Mouse (Mus musculus) MEL (cell line): ENCODE data around the gene Aldh3b3. TPM values are rescaled to one million over a fixed set of nuclear protein-coding genes. Genes with fewer than 3 reads are reported as not detected.

ENCODE experiments used
- DNase-seq: peaks from one replicate; pipeline ENCODE4 v3.0.0; 2011; ENCODE audit warnings: low read depth, low spot score
- H3K27ac ChIP-seq: 2 replicates; pipeline ENCODE4 v1.5.1; 2012; ENCODE audit warnings: low read depth, mild to moderate bottlenecking, control low read depth, low read length, moderate library complexity; ENCODE audit not compliant: control insufficient read depth
- H3K27me3 ChIP-seq, 2 experiments: fragments of 150-350 bp in 1 of 2; sonication (generic) in 1 of 2; 2 replicates each; pipeline ENCODE4 v1.6.1; 2012; ENCODE audit warnings: low read length in 2 of 2, mild to moderate bottlenecking in 2 of 2, improper control_type of control experiment in 1 of 2, moderate library complexity in 1 of 2; ENCODE audit not compliant: insufficient read depth in 2 of 2, control insufficient read depth in 1 of 2
- H3K36me3 ChIP-seq, 2 experiments: 2 replicates each; pipeline ENCODE4 v1.6.1; 2012 to 2014; ENCODE audit warnings: low read length in 2 of 2, improper control_type of control experiment in 1 of 2, inconsistent platforms in 1 of 2, mild to moderate bottlenecking in 1 of 2; ENCODE audit not compliant: insufficient read depth in 2 of 2, control insufficient read depth in 1 of 2
- H3K4me1 ChIP-seq, 2 experiments: fragments of 150-350 bp in 1 of 2; sonication (generic) in 1 of 2; 2 replicates each; pipeline ENCODE4 v1.6.1; 2012; ENCODE audit warnings: low read length in 2 of 2, improper control_type of control experiment in 1 of 2, mild to moderate bottlenecking in 1 of 2; ENCODE audit not compliant: insufficient read depth in 2 of 2, control insufficient read depth in 1 of 2
- H3K4me3 ChIP-seq, 2 experiments: fragments of 150-350 bp in 1 of 2; sonication (generic) in 1 of 2; 2 replicates each; pipeline ENCODE4 v1.5.1; 2012; ENCODE audit warnings: low read depth in 2 of 2, low read length in 2 of 2, mild to moderate bottlenecking in 2 of 2, moderate library complexity in 2 of 2, control low read depth in 1 of 2, improper control_type of control experiment in 1 of 2; ENCODE audit not compliant: control insufficient read depth in 1 of 2, insufficient read depth in 1 of 2
- H3K79me2 ChIP-seq: 2 replicates; pipeline ENCODE4 v1.6.1; 2012; ENCODE audit warnings: mild to moderate bottlenecking, low read length, moderate library complexity; ENCODE audit not compliant: control insufficient read depth, poor library complexity, insufficient read depth
- H3K9ac ChIP-seq: 2 replicates; pipeline ENCODE4 v1.6.1; 2012; ENCODE audit warnings: low read depth, mild to moderate bottlenecking, control low read depth, low read length, moderate library complexity; ENCODE audit not compliant: control insufficient read depth, poor library complexity, severe bottlenecking
- H3K9me3 ChIP-seq: fragments of 150-350 bp; sonication (generic); replicated peaks from 2 replicates; pipeline ENCODE4 v1.6.1; 2012; ENCODE audit warnings: mild to moderate bottlenecking, low read length, improper control_type of control experiment, moderate library complexity; ENCODE audit not compliant: insufficient read depth
- CHD2 ChIP-seq: IDR thresholded peaks from 2 replicates; pipeline ENCODE4 v1.6.1; 2011; ENCODE audit warnings: low read length, improper control_type of control experiment
- CTCF ChIP-seq, 3 experiments: IDR thresholded peaks in 2 of 3; conservative IDR thresholded peaks in 1 of 3; 2 replicates each; pipeline ENCODE4 v1.5.1; 2011 to 2012; ENCODE audit warnings: low read length in 3 of 3, low read depth in 2 of 3, mild to moderate bottlenecking in 2 of 3, improper control_type of control experiment in 1 of 3, inconsistent platforms in 1 of 3, mixed read lengths in 1 of 3, moderate library complexity in 1 of 3; ENCODE audit not compliant: control insufficient read depth in 1 of 3, insufficient read depth in 1 of 3, poor library complexity in 1 of 3, severe bottlenecking in 1 of 3
- E2F4 ChIP-seq: IDR thresholded peaks from 2 replicates; pipeline ENCODE4 v1.6.1; 2011; ENCODE audit warnings: low read depth, low read length, improper control_type of control experiment, borderline replicate concordance
- ELF1 ChIP-seq: IDR thresholded peaks from 2 replicates; pipeline ENCODE4 v1.6.1; 2014; ENCODE audit warnings: low read depth, mild to moderate bottlenecking, inconsistent platforms, low read length, improper control_type of control experiment, moderate library complexity
- EP300 ChIP-seq, 2 experiments: IDR thresholded peaks; 2 replicates each; pipeline ENCODE4 v1.6.1; 2011; ENCODE audit warnings: improper control_type of control experiment in 2 of 2, low read length in 2 of 2, low read depth in 1 of 2, mild to moderate bottlenecking in 1 of 2
- GATA1 ChIP-seq: IDR thresholded peaks from 2 replicates; pipeline ENCODE4 v1.6.1; 2011; ENCODE audit warnings: low read depth, low read length, improper control_type of control experiment
- JUND ChIP-seq: IDR thresholded peaks from 2 replicates; pipeline ENCODE4 v1.6.1; 2011; ENCODE audit warnings: low read depth, mild to moderate bottlenecking, improper control_type of control experiment, low read length
- KAT2A ChIP-seq: conservative IDR thresholded peaks from 2 replicates; pipeline ENCODE4 v1.6.1; 2012; ENCODE audit warnings: low read depth, low read length, improper control_type of control experiment, inconsistent platforms
- MAFK ChIP-seq: IDR thresholded peaks from 2 replicates; pipeline ENCODE4 v1.6.1; 2011; ENCODE audit warnings: low read depth, mild to moderate bottlenecking, low read length, improper control_type of control experiment, borderline replicate concordance
- MAX ChIP-seq: IDR thresholded peaks from 2 replicates; pipeline ENCODE4 v1.6.1; 2011; ENCODE audit warnings: low read length, improper control_type of control experiment
- MEF2A ChIP-seq: IDR thresholded peaks from 2 replicates; pipeline ENCODE4 v1.6.1; 2014; ENCODE audit warnings: low read depth, mild to moderate bottlenecking, inconsistent platforms, low read length, improper control_type of control experiment; ENCODE audit not compliant: poor library complexity, insufficient replicate concordance, severe bottlenecking; ENCODE audit errors: extremely low read depth
- MXI1 ChIP-seq: IDR thresholded peaks from 2 replicates; pipeline ENCODE4 v1.6.1; 2011; ENCODE audit warnings: mild to moderate bottlenecking, low read depth, low read length, improper control_type of control experiment
- MYB ChIP-seq: IDR thresholded peaks from 2 replicates; pipeline ENCODE4 v1.6.1; 2011; ENCODE audit warnings: mild to moderate bottlenecking, low read depth, low read length, improper control_type of control experiment
- MYC ChIP-seq: IDR thresholded peaks from 2 replicates; pipeline ENCODE4 v1.6.1; 2011; ENCODE audit warnings: low read depth, mild to moderate bottlenecking, low read length, improper control_type of control experiment, moderate library complexity
- NELFE ChIP-seq: IDR thresholded peaks from 2 replicates; pipeline ENCODE4 v1.6.1; 2011; ENCODE audit warnings: low read depth, low read length, improper control_type of control experiment
- NRF1 ChIP-seq: IDR thresholded peaks from 2 replicates; pipeline ENCODE4 v1.6.1; 2014; ENCODE audit warnings: low read depth, mild to moderate bottlenecking, inconsistent platforms, low read length, improper control_type of control experiment, moderate library complexity; ENCODE audit not compliant: poor library complexity, insufficient read depth, severe bottlenecking
- POLR2A ChIP-seq, 2 experiments: IDR thresholded peaks; 2 replicates each; pipeline ENCODE4 v1.6.1; 2011 to 2012; ENCODE audit warnings: low read length in 2 of 2, mild to moderate bottlenecking in 2 of 2, control low read depth in 1 of 2, improper control_type of control experiment in 1 of 2, low read depth in 1 of 2, moderate library complexity in 1 of 2; ENCODE audit not compliant: control insufficient read depth in 1 of 2, insufficient read depth in 1 of 2, poor library complexity in 1 of 2
- POLR2AphosphoS2 ChIP-seq: IDR thresholded peaks from 2 replicates; pipeline ENCODE4 v1.6.1; 2011; ENCODE audit warnings: low read length, improper control_type of control experiment
- POLR2AphosphoS5 ChIP-seq: IDR thresholded peaks from 2 replicates; pipeline ENCODE4 v1.6.1; 2012; ENCODE audit warnings: low read depth, borderline replicate concordance, mild to moderate bottlenecking, inconsistent platforms, low read length, moderate library complexity, mixed read lengths
- RAD21 ChIP-seq: IDR thresholded peaks from 2 replicates; pipeline ENCODE4 v1.6.1; 2011; ENCODE audit warnings: mild to moderate bottlenecking, low read depth, low read length, improper control_type of control experiment
- RCOR1 ChIP-seq: IDR thresholded peaks from 2 replicates; pipeline ENCODE4 v1.6.1; 2012; ENCODE audit warnings: low read depth, mild to moderate bottlenecking, inconsistent platforms, low read length, improper control_type of control experiment
- TCF12 ChIP-seq: IDR thresholded peaks from 2 replicates; pipeline ENCODE4 v1.6.1; 2014; ENCODE audit warnings: low read depth, mild to moderate bottlenecking, inconsistent platforms, low read length, improper control_type of control experiment, moderate library complexity
- UBTF ChIP-seq: IDR thresholded peaks from 2 replicates; pipeline ENCODE4 v1.6.1; 2012; ENCODE audit warnings: low read depth, mild to moderate bottlenecking, inconsistent platforms, low read length, improper control_type of control experiment, moderate library complexity, borderline replicate concordance; ENCODE audit not compliant: insufficient read depth
- USF1 ChIP-seq: IDR thresholded peaks from 2 replicates; pipeline ENCODE4 v1.6.1; 2014; ENCODE audit warnings: low read depth, mild to moderate bottlenecking, inconsistent platforms, low read length, improper control_type of control experiment, moderate library complexity
- USF2 ChIP-seq, 2 experiments: IDR thresholded peaks; 2 replicates each; pipeline ENCODE4 v1.6.1; 2011 to 2012; ENCODE audit warnings: improper control_type of control experiment in 2 of 2, low read length in 2 of 2, borderline replicate concordance in 1 of 2, inconsistent platforms in 1 of 2, low read depth in 1 of 2, mild to moderate bottlenecking in 1 of 2; ENCODE audit not compliant: insufficient read depth in 1 of 2
- ZKSCAN1 ChIP-seq: IDR thresholded peaks from 2 replicates; pipeline ENCODE4 v1.6.1; 2012; ENCODE audit warnings: low read depth, mild to moderate bottlenecking, inconsistent platforms, low read length, improper control_type of control experiment, moderate library complexity
- ZMIZ1 ChIP-seq: IDR thresholded peaks from 2 replicates; pipeline ENCODE4 v1.6.1; 2012; ENCODE audit warnings: low read depth, mild to moderate bottlenecking, inconsistent platforms, low read length, improper control_type of control experiment, moderate library complexity
- ZNF384 ChIP-seq: IDR thresholded peaks from 2 replicates; pipeline ENCODE4 v1.6.1; 2012; ENCODE audit warnings: low read depth, mild to moderate bottlenecking, inconsistent platforms, low read length, improper control_type of control experiment
- polyA plus RNA-seq, 2 experiments: library from polyadenylated mRNA; stranded (reverse) in 1 of 2; unstranded in 1 of 2; fragments of >175 nt in 1 of 2; fragments of >200 nt in 1 of 2; gene quantifications; 2 replicates each; pipeline versions ENCODE4 v1.2.1 to v1.2.4; 2012; ENCODE audit warnings: low replicate concordance in 2 of 2, low read depth in 1 of 2; ENCODE audit not compliant: insufficient read length in 2 of 2, insufficient read depth in 1 of 2, missing spikeins in 1 of 2
- total RNA-seq: library from RNA; depleted of rRNA; stranded (reverse); fragments of 300-350 nt; gene quantifications from 2 replicates; pipeline ENCODE4 v1.2.3, GENCODE M21; 2012

Aldh3b3 gene
- total and polyA plus RNA-seq, 3 experiments = not detected

DNA sequence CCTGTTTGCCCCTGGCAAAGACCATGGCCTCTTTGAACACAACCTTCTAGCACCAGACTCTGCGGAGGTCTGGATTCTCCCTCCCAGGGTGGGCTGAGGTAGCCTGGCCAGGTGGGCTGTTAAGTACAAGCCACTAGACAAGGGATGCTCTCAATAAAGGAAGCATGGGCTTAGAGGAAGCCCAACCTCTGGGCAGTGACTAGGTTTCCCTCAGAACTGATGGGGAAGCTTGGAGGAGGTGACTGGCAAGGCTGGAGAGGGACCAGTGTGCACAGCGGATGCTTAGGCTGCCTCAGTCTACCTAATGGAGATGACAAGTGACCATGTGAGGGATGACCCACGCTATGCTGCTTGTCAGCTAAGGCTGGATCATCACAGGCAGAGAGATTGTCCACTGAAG lies 33.5 kb downstream of the Aldh3b3 start:
- DNase-seq = no peak
- Histone ChIP-seq H3K27ac (no peak overlapping the region), H3K36me3 (no peaks in the 10 kb centered on the region), H3K9ac (no peak overlapping the region), H3K9me3 (no peaks in the 10 kb centered on the region), H3K27me3 (peaks cover 3 to 8% of the 10 kb centered on the region in 2 experiments), H3K79me2 (no peaks in the 10 kb centered on the region), H3K4me1 (peaks cover 0 to 2% of the 10 kb centered on the region in 2 experiments; a peak in 2 of 4 replicates), H3K4me3 (no peak overlapping the region)
- no peak for TF ChIP-seq NRF1
- no peak for TF ChIP-seq RCOR1
- no peak for TF ChIP-seq MXI1
- TF ChIP-seq MAFK = no peak
- TF ChIP-seq POLR2AphosphoS2 = no peak
- TF ChIP-seq MAX = no peak
- TF ChIP-seq POLR2AphosphoS5 = no peak
- no peak for TF ChIP-seq E2F4
- no peak for TF ChIP-seq MEF2A
- no peak for TF ChIP-seq POLR2A (IDR thresholded peaks at IDR 0.05; ENCODE audit: control insufficient read depth in 1 of 2, insufficient read depth in 1 of 2, low read depth in 1 of 2, low read length in 2 of 2, poor library complexity in 1 of 2)
- no peak for TF ChIP-seq MYB
- no peak for TF ChIP-seq CTCF (IDR thresholded peaks at IDR 0.05 in 2 of 3, conservative IDR thresholded peaks at IDR 0.05 in 1 of 3; ENCODE audit: control insufficient read depth in 1 of 3, insufficient read depth in 1 of 3, low read depth in 2 of 3, low read length in 3 of 3, poor library complexity in 1 of 3, severe bottlenecking in 1 of 3)
- TF ChIP-seq NELFE = no peak
- no peak for TF ChIP-seq RAD21

DNA sequence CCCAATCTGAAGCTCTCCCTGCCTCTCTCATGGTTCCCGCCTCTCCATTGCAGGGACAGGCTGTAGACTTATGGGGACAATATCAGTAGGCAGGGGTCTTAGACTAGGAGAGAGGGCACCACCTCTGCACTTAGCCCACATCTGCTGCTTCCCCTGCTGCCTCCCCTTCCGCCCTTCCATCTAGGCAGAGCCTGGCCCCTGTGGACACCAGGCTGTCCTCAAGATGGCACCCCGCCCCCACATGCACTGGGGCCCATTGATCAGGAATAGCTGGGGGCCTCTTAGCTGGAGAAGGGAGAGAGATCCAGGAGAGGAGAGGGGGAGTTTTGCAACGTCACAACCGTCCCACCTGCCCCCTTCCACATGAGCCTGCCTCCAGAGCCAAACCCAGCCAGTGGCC lies 34.0 kb downstream of the Aldh3b3 start, which contains the start of gene Tbx10:
Tbx10 (plus strand) TSS at position 337 of the 400 bp plus-strand sequence.
- no peaks in the 10 kb centered on the region for H3K36me3 ChIP-seq
- H3K27me3 ChIP-seq = peaks cover 3 to 8% of the 10 kb centered on the region in 2 experiments
- no peak for TF ChIP-seq NRF1
- no peak for TF ChIP-seq RAD21
- TF ChIP-seq ELF1 = no peak
- no peak for TF ChIP-seq ZNF384
- no peak for TF ChIP-seq USF1
- no peak for TF ChIP-seq USF2 (IDR thresholded peaks at IDR 0.05; ENCODE audit: borderline replicate concordance in 1 of 2, insufficient read depth in 1 of 2, low read depth in 1 of 2, low read length in 2 of 2)
- no peak for TF ChIP-seq JUND
- TF ChIP-seq MEF2A = no peak
- no peak for TF ChIP-seq RCOR1
- TF ChIP-seq CHD2 = no peak
- no peak for TF ChIP-seq ZKSCAN1
- no peak for TF ChIP-seq UBTF
- TF ChIP-seq ZMIZ1 = no peak
- TF ChIP-seq MYC = no peak
- no peak for TF ChIP-seq EP300 (IDR thresholded peaks at IDR 0.05; ENCODE audit: low read depth in 1 of 2, low read length in 2 of 2)
- no peak for TF ChIP-seq GATA1
- TF ChIP-seq KAT2A = no peak
- no peak for TF ChIP-seq MAX
- no peak for TF ChIP-seq TCF12
- no peak for DNase-seq
- H3K9me3 ChIP-seq = no peaks in the 10 kb centered on the region
- H3K79me2 ChIP-seq = no peaks in the 10 kb centered on the region
- no peak within 1 kb of the TSS for H3K4me3 ChIP-seq
- H3K4me1 ChIP-seq = no peaks in the 10 kb centered on the region
- H3K9ac ChIP-seq = no peak within 1 kb of the TSS
- no peak within 1 kb of the TSS for H3K27ac ChIP-seq
